Mouse (Mus musculus): ENCODE measurements around the gene Sirt7.

DNA sequence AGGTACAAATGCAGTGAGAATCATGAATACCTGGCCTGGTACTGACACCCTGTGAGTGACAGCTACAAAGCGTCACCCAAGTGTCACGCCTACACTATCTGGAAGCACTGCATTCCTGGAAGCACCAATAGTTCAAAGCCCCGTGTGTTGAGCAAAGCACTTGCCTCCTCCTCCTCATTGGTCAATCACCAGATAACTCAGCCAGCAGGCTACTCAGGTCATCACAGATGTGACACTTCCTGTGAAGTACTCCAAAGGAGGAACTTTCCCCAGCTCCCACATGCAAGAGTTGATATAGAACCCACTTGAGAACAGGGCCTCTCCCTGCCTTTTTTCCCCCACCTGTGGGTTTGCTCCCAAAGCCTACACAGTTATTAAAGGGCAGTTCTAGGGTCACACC, 53.9 kb downstream of the Sirt7 start:
- TF ChIP-seq CTCF (conservative IDR thresholded peaks at IDR 0.05; ENCODE audit: low read length) (no peak), NANOG (IDR thresholded peaks at IDR 0.05; ENCODE audit: borderline replicate concordance, low read length) (no peak)
